10 mouse cellular contexts compared by ENCODE assay signal in genomic region chr13:34254691-34255090, GRCm38 (mm10).
DNase-seq lines count a peak whose midpoint lies in the region; ATAC-seq lines count a peak whose summit lies in the region.
"Had no signal": no experiment of that assay in that cellular context is flagged by ENCODE, and none has a peak within 500 bp of the region (broad histone marks: within the 10 kb centered on the region; RNA-seq: fewer than 3 reads in every experiment).

No protein-coding gene starts in this region.

- DNase-seq in adrenal gland, adult (ENCODE audit: inconsistent age in 2 of 2, low spot score in 1 of 2), result peak; percentile 7 to 33
- no peak for DNase-seq in adrenal gland, adult 18-20 months (ENCODE audit: low spot score in 2 of 2)
- DNase-seq in midbrain, embryonic 14.5 days, result no peak
- DNase-seq in kidney, adult 8-10 months, result peak; percentile 92 to 93
- peak; percentile 67 for DNase-seq in lung, postnatal 25 days (ENCODE audit: low spot score)
- no peak for DNase-seq in frontal cortex, postnatal 14 days (ENCODE audit: low spot score in 2 of 2)

- H3K27me3 ChIP-seq in midbrain, embryonic 12.5 days, result peaks cover 4% of the 10 kb centered on the region; the same call in 1 of the 2 replicates
- no peaks in the 10 kb centered on the region for H3K27me3 ChIP-seq in midbrain, embryonic 14.5 days (ENCODE audit: control insufficient read depth, insufficient read depth, low read length)
- H3K27me3 ChIP-seq: embryonic facial prominence, embryonic 12.5 days; neural tube, embryonic 12.5 days had no signal

- 70% methylated on average over 5 of the region's 5 CpGs for WGBS in midbrain, embryonic 12.5 days
- 71% methylated on average over 5 of the region's 5 CpGs for WGBS in midbrain, embryonic 14.5 days

- H3K9ac ChIP-seq in midbrain, embryonic 12.5 days (replicated peaks), result no peak overlapping the region; the same call in 1 of the 2 replicates
- no peak overlapping the region for H3K9ac ChIP-seq in midbrain, embryonic 14.5 days (replicated peaks; ENCODE audit: low read length)
- H3K9ac ChIP-seq: embryonic facial prominence, embryonic 12.5 days; neural tube, embryonic 12.5 days had no signal

- H3K9me3 ChIP-seq in midbrain, embryonic 12.5 days, result no peaks in the 10 kb centered on the region
- H3K9me3 ChIP-seq in midbrain, embryonic 14.5 days (ENCODE audit: control insufficient read depth, low read length), result no peaks in the 10 kb centered on the region
- H3K9me3 ChIP-seq: embryonic facial prominence, embryonic 12.5 days; neural tube, embryonic 12.5 days had no signal

- H3K4me3 ChIP-seq in midbrain, embryonic 12.5 days, result no peak overlapping the region
- H3K4me3 ChIP-seq in midbrain, embryonic 14.5 days (replicated peaks; ENCODE audit: low read depth, low read length), result no peak overlapping the region
- H3K4me3 ChIP-seq: embryonic facial prominence, embryonic 12.5 days; neural tube, embryonic 12.5 days had no signal

- H3K27ac ChIP-seq in midbrain, embryonic 12.5 days (replicated peaks), result no peak overlapping the region; the same call in 1 of the 2 replicates
- H3K27ac ChIP-seq in midbrain, embryonic 14.5 days (replicated peaks; ENCODE audit: low read depth, low read length), result no peak overlapping the region
- H3K27ac ChIP-seq: embryonic facial prominence, embryonic 12.5 days; neural tube, embryonic 12.5 days had no signal

- peak; percentile 31; the same call in 1 of the 2 replicates for ATAC-seq in midbrain, embryonic 12.5 days (ENCODE audit: low FRiP score, low read depth)
- no peak for ATAC-seq in midbrain, embryonic 14.5 days (ENCODE audit: low FRiP score, low TSS enrichment)
- ATAC-seq in activated CD4-positive, CD25-positive, alpha-beta regulatory T cell, adult 4 months, result no peak

- no peak overlapping the region for H3K4me2 ChIP-seq in midbrain, embryonic 12.5 days (replicated peaks)
- no peak overlapping the region for H3K4me2 ChIP-seq in midbrain, embryonic 14.5 days (ENCODE audit: low read length)
- H3K4me2 ChIP-seq: embryonic facial prominence, embryonic 12.5 days; neural tube, embryonic 12.5 days had no signal

- H3K4me1 ChIP-seq in midbrain, embryonic 12.5 days, result peaks cover 25% of the 10 kb centered on the region
- peaks cover 4% of the 10 kb centered on the region; the same call in 1 of the 2 replicates for H3K4me1 ChIP-seq in midbrain, embryonic 14.5 days (ENCODE audit: control insufficient read depth, insufficient read depth, low read length)

- H3K36me3 ChIP-seq in midbrain, embryonic 12.5 days, result 0 out of 2 replicates have a peak, but pooled peaks cover 10% of the 10 kb centered on the region
- no peaks in the 10 kb centered on the region for H3K36me3 ChIP-seq in midbrain, embryonic 14.5 days (ENCODE audit: control insufficient read depth, insufficient read depth, low read length)
- H3K36me3 ChIP-seq: embryonic facial prominence, embryonic 12.5 days; neural tube, embryonic 12.5 days had no signal

Comparison
In these comparisons a context has a peak if more than half of its experiments do, and no peak if none do; other contexts are left out.
1. DNase-seq: peak in adrenal gland, adult (2 of 2), kidney, adult 8-10 months (2 of 2) and lung, postnatal 25 days (single experiment); none in adrenal gland, adult 18-20 months (0 of 2), midbrain, embryonic 14.5 days (single experiment) and frontal cortex, postnatal 14 days (0 of 2).